Mouse (Mus musculus): ENCODE measurements around the gene Nsun7. TPM values are rescaled to one million over a fixed set of nuclear protein-coding genes. Genes with fewer than 3 reads are reported as not detected.

The Nsun7 gene
- polyA plus RNA-seq, 1 experiment from 2014 or later = 0.05 TPM

DNA sequence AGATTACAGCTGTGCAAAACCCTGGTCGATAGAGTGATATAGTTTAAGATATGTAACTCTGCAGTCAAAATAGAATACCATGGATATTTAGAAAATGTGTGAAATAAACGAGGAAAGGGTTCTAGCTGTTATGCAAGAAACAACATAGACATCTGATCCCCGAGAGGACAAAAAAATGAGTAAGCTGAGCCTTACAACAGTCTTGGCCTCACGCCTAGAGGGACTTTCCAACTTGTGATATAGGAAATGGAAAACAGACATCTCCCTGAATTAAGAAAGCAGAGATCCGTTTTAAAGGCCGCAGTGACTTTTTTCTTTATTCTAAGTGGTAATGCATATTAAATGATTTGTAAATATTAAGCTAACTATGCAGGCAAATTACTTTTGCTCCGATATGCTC, 9.9 kb downstream of the Nsun7 start:
- WGBS = 67% methylated on average over 7 of the region's 7 CpGs
- Histone ChIP-seq H3K27me3 (replicated peaks; ENCODE audit: control insufficient read depth, insufficient read depth, low read length) (no peaks in the 10 kb centered on the region), H3K4me1 (replicated peaks; ENCODE audit: control insufficient read depth, insufficient read depth, low read length) (no peaks in the 10 kb centered on the region), H3K4me2 (replicated peaks; ENCODE audit: low read depth) (no peak overlapping the region), H3K36me3 (ENCODE audit: control insufficient read depth, insufficient read depth) (no peaks in the 10 kb centered on the region), H3K9ac (ENCODE audit: low read depth, low read length) (no peak overlapping the region), H3K9me3 (ENCODE audit: control insufficient read depth) (no peaks in the 10 kb centered on the region), H3K4me3 (ENCODE audit: low read depth, low read length) (no peak overlapping the region), H3K27ac (ENCODE audit: low read depth, low read length) (no peak overlapping the region)
- TF ChIP-seq CTCF (IDR thresholded peaks at IDR 0.05; ENCODE audit: low read depth) = no peak
- ATAC-seq = no peak

DNA sequence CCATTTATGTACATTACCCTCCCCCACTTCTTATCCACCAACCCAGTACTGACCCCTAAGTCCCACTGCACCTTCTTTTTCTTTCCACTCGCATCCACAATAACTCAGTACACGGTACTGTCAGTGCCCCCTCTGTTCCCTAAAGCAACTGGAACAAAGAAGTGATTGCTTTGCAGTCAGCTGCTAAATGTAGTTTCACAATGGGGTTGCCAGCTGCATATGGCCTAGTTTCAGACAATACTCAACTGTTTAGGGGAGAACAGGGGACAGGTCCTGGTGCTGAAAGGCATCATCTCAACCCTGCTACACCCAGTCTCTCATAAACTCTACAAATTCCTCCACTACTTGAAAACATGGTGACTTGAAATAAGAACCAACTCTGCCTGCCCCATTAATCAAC, 11.4 kb downstream of the Nsun7 start:
- Histone ChIP-seq H3K9ac (ENCODE audit: low read depth, low read length) (no peak overlapping the region), H3K9me3 (ENCODE audit: control insufficient read depth) (no peaks in the 10 kb centered on the region), H3K4me3 (ENCODE audit: low read depth, low read length) (no peak overlapping the region), H3K27ac (ENCODE audit: low read depth, low read length) (no peak overlapping the region), H3K4me1 (replicated peaks; ENCODE audit: control insufficient read depth, insufficient read depth, low read length) (no peaks in the 10 kb centered on the region), H3K4me2 (replicated peaks; ENCODE audit: low read depth) (no peak overlapping the region), H3K27me3 (replicated peaks; ENCODE audit: control insufficient read depth, insufficient read depth, low read length) (no peaks in the 10 kb centered on the region), H3K36me3 (ENCODE audit: control insufficient read depth, insufficient read depth) (no peaks in the 10 kb centered on the region)
- TF ChIP-seq CTCF (IDR thresholded peaks at IDR 0.05; ENCODE audit: low read depth) = no peak
- 88% methylated on average over 2 of the region's 2 CpGs for WGBS
- no peak for ATAC-seq

GRCm38 (mm10) chr5:66274417-66274816, 14.7 kb downstream of the Nsun7 start:
- no peaks in the 10 kb centered on the region for H3K27me3 ChIP-seq (replicated peaks; ENCODE audit: control insufficient read depth, insufficient read depth, low read length)
- H3K36me3 ChIP-seq (ENCODE audit: control insufficient read depth, insufficient read depth) = no peaks in the 10 kb centered on the region
- H3K27ac ChIP-seq (ENCODE audit: low read depth, low read length) = no peak overlapping the region
- no peak for ATAC-seq
- no peak overlapping the region for H3K4me3 ChIP-seq (ENCODE audit: low read depth, low read length)
- H3K9me3 ChIP-seq (ENCODE audit: control insufficient read depth) = no peaks in the 10 kb centered on the region
- 37% methylated on average over 3 of the region's 3 CpGs for WGBS
- no peak overlapping the region for H3K9ac ChIP-seq (ENCODE audit: low read depth, low read length)
- no peak overlapping the region for H3K4me2 ChIP-seq (replicated peaks; ENCODE audit: low read depth)
- TF ChIP-seq CTCF (IDR thresholded peaks at IDR 0.05; ENCODE audit: low read depth) = peak; percentile 45
- H3K4me1 ChIP-seq (replicated peaks; ENCODE audit: control insufficient read depth, insufficient read depth, low read length) = no peaks in the 10 kb centered on the region

DNA sequence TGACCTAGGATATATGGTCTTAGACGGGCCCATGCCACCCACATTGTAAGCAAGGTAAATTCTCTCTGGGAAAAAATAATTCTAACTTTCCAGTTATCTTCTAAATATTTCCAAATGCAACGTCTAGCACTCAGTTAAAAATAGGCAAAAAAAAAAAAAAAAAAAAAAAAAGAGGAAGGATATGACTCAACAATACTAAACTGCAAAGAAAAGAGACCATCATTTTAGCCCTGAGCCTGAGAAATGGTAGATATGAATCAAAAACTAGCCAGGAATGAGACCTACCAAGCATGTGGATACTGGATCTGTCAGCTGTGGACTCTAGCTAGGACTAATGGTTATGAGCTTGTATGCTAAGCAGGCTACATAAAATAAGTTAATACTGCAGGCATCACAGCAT, 20.0 kb downstream of the Nsun7 start:
- Histone ChIP-seq H3K4me3 (ENCODE audit: low read depth, low read length) (no peak overlapping the region), H3K9ac (ENCODE audit: low read depth, low read length) (no peak overlapping the region), H3K4me2 (replicated peaks; ENCODE audit: low read depth) (no peak overlapping the region), H3K4me1 (replicated peaks; ENCODE audit: control insufficient read depth, insufficient read depth, low read length) (no peaks in the 10 kb centered on the region), H3K27me3 (replicated peaks; ENCODE audit: control insufficient read depth, insufficient read depth, low read length) (no peaks in the 10 kb centered on the region), H3K9me3 (ENCODE audit: control insufficient read depth) (no peaks in the 10 kb centered on the region), H3K36me3 (ENCODE audit: control insufficient read depth, insufficient read depth) (no peaks in the 10 kb centered on the region), H3K27ac (ENCODE audit: low read depth, low read length) (no peak overlapping the region)
- ATAC-seq = no peak
- WGBS = 78% methylated on average over 2 of the region's 2 CpGs
- TF ChIP-seq CTCF (IDR thresholded peaks at IDR 0.05; ENCODE audit: low read depth) = no peak

- H3K4me3 ChIP-seq (ENCODE audit: low read depth, low read length) = no peak overlapping the region
- no peak overlapping the region for H3K4me2 ChIP-seq (replicated peaks; ENCODE audit: low read depth)
- no peak for ATAC-seq
- H3K36me3 ChIP-seq (ENCODE audit: control insufficient read depth, insufficient read depth) = no peaks in the 10 kb centered on the region
- no peaks in the 10 kb centered on the region for H3K9me3 ChIP-seq (ENCODE audit: control insufficient read depth)
- 82% methylated on average over 6 of the region's 6 CpGs for WGBS
- no peaks in the 10 kb centered on the region for H3K27me3 ChIP-seq (replicated peaks; ENCODE audit: control insufficient read depth, insufficient read depth, low read length)
- H3K9ac ChIP-seq (ENCODE audit: low read depth, low read length) = no peak overlapping the region
- H3K4me1 ChIP-seq (replicated peaks; ENCODE audit: control insufficient read depth, insufficient read depth, low read length) = no peaks in the 10 kb centered on the region
- peak; percentile 59 for TF ChIP-seq CTCF (IDR thresholded peaks at IDR 0.05; ENCODE audit: low read depth)
- H3K27ac ChIP-seq (ENCODE audit: low read depth, low read length) = no peak overlapping the region
Observed at GRCm38 (mm10) chr5:66280742-66281141, 21.0 kb downstream of the Nsun7 start.

DNA sequence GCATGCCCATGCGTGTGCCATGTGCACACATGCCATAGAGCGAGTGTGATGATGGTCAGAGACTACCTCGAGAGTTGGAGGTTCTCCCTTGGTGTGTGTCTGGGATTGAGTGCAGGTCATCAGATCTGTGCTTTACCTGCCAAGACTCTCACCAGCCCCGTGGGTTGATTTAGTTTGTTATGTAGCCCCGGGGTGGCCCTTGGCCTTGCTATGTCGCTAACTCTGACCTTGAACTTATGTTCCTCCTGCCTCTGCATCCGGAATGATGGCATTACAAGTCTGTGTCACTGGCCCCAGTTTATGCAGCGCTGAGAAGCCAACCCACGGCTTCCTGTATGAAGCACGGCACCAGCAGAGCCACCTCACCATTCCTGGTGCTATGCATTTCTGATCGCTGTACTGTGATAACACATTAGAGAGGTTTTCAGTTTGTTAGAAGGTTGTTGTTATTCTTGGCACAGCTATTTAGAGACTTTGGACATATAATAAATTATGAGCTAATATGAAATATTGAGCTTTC, 34.5 kb downstream of the Nsun7 start:
- H3K27ac ChIP-seq (ENCODE audit: low read depth, low read length) = no peak overlapping the region
- H3K9ac ChIP-seq (ENCODE audit: low read depth, low read length) = no peak overlapping the region
- no peaks in the 10 kb centered on the region for H3K4me1 ChIP-seq (replicated peaks; ENCODE audit: control insufficient read depth, insufficient read depth, low read length)
- H3K4me2 ChIP-seq (replicated peaks; ENCODE audit: low read depth) = no peak overlapping the region
- H3K27me3 ChIP-seq (replicated peaks; ENCODE audit: control insufficient read depth, insufficient read depth, low read length) = no peaks in the 10 kb centered on the region
- no peaks in the 10 kb centered on the region for H3K9me3 ChIP-seq (ENCODE audit: control insufficient read depth)
- no peak for ATAC-seq
- no peaks in the 10 kb centered on the region for H3K36me3 ChIP-seq (ENCODE audit: control insufficient read depth, insufficient read depth)
- 86% methylated on average over 11 of the region's 11 CpGs for WGBS
- no peak for TF ChIP-seq CTCF (IDR thresholded peaks at IDR 0.05; ENCODE audit: low read depth)
- H3K4me3 ChIP-seq (ENCODE audit: low read depth, low read length) = no peak overlapping the region

DNA sequence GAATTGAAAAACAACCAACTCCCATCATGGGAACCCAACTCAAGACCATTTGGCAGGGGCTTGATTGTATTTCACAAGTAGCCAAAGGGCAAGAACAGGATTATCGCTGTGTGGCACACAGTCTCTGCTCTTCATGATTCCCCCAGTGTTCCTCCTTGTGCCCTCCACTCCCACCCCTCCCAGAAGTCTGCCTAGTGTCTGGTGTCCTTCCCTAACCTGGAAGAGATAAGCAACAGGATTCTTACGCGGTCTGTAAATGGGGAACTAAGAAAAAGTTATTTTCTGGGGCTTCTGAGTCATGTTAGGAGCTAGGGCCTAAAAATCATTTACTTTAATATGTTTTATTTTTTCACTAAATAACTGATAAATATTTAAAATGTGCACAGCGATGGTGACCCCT, 35.3 kb downstream of the Nsun7 start:
- Histone ChIP-seq H3K27ac (ENCODE audit: low read depth, low read length) (no peak overlapping the region), H3K9me3 (ENCODE audit: control insufficient read depth) (no peaks in the 10 kb centered on the region), H3K4me1 (replicated peaks; ENCODE audit: control insufficient read depth, insufficient read depth, low read length) (no peaks in the 10 kb centered on the region), H3K9ac (ENCODE audit: low read depth, low read length) (no peak overlapping the region), H3K27me3 (replicated peaks; ENCODE audit: control insufficient read depth, insufficient read depth, low read length) (no peaks in the 10 kb centered on the region), H3K4me3 (ENCODE audit: low read depth, low read length) (no peak overlapping the region), H3K36me3 (ENCODE audit: control insufficient read depth, insufficient read depth) (no peaks in the 10 kb centered on the region), H3K4me2 (replicated peaks; ENCODE audit: low read depth) (no peak overlapping the region)
- WGBS = 91% methylated on average over 4 of the region's 4 CpGs
- no peak for TF ChIP-seq CTCF (IDR thresholded peaks at IDR 0.05; ENCODE audit: low read depth)
- ATAC-seq = no peak
